Mouse (Mus musculus): ENCODE results near the gene Ube2a. TPM values are rescaled to one million over a fixed set of nuclear protein-coding genes. Genes with fewer than 3 reads are reported as not detected.

Ube2a gene
- polyA plus RNA-seq, 1 experiment = 72.7 TPM

GRCm38 (mm10) chrX:36929694-36930093 lies 56.0 kb downstream of the Ube2a start:
- H3K4me3 ChIP-seq (ENCODE audit: insufficient read depth, low read length) = no peak overlapping the region
- H3K4me1 ChIP-seq (ENCODE audit: control insufficient read depth, insufficient read depth, low read length) = peaks cover 11% of the 10 kb centered on the region
- no peak overlapping the region for H3K27ac ChIP-seq (ENCODE audit: insufficient read depth, low read depth, low read length)
- TF ChIP-seq POLR2A (IDR thresholded peaks at IDR 0.05; ENCODE audit: borderline replicate concordance, low read depth, low read length) (no peak), CTCF (IDR thresholded peaks at IDR 0.05; ENCODE audit: low read depth, low read length) (no peak)

GRCm38 (mm10) chrX:36930574-36930973 lies 56.9 kb downstream of the Ube2a start:
- peaks cover 11% of the 10 kb centered on the region for H3K4me1 ChIP-seq (ENCODE audit: control insufficient read depth, insufficient read depth, low read length)
- no peak for TF ChIP-seq CTCF (IDR thresholded peaks at IDR 0.05; ENCODE audit: low read depth, low read length)
- TF ChIP-seq POLR2A (IDR thresholded peaks at IDR 0.05; ENCODE audit: borderline replicate concordance, low read depth, low read length) = no peak
- H3K27ac ChIP-seq (ENCODE audit: insufficient read depth, low read depth, low read length) = no peak overlapping the region
- no peak overlapping the region for H3K4me3 ChIP-seq (ENCODE audit: insufficient read depth, low read length)

Other genes with a start within 250 kb of the Ube2a start
- 1.1 and 2.1 TPM in 2 replicates for gene Akap17b, start 228.5 kb upstream of the Ube2a start, polyA plus RNA-seq (2012; ENCODE audit: insufficient read depth, insufficient read length, missing spikeins)
- 5.8 and 6.4 TPM in 2 replicates for gene Slc25a43, start 130.2 kb upstream of the Ube2a start, polyA plus RNA-seq (2012; ENCODE audit: insufficient read depth, insufficient read length, missing spikeins)
- 259 and 263 TPM in 2 replicates for gene Slc25a5, start 78.2 kb upstream of the Ube2a start, polyA plus RNA-seq (2012; ENCODE audit: insufficient read depth, insufficient read length, missing spikeins)
- gene C330007P06Rik, start 211 bp downstream of the Ube2a start, polyA plus RNA-seq (2012; ENCODE audit: insufficient read depth, insufficient read length, missing spikeins) = 38.2 and 42.6 TPM in 2 replicates
- gene Nkrf, start 29.0 kb downstream of the Ube2a start, polyA plus RNA-seq (2012; ENCODE audit: insufficient read depth, insufficient read length, missing spikeins) = 1.9 and 3.2 TPM in 2 replicates
- 10.2 and 10.5 TPM in 2 replicates for gene Sept6, start 117.9 kb downstream of the Ube2a start, polyA plus RNA-seq (2012; ENCODE audit: insufficient read depth, insufficient read length, missing spikeins)
- not detected in 2 replicates for gene Sowahd, start 174.9 kb downstream of the Ube2a start, polyA plus RNA-seq (2012; ENCODE audit: insufficient read depth, insufficient read length, missing spikeins)
- 1,242 and 1,471 TPM in 2 replicates for gene Rpl39, start 211.5 kb downstream of the Ube2a start, polyA plus RNA-seq (2012; ENCODE audit: insufficient read depth, insufficient read length, missing spikeins)
- gene Upf3b, start 236.4 kb downstream of the Ube2a start, polyA plus RNA-seq (2012; ENCODE audit: insufficient read depth, insufficient read length, missing spikeins) = 27.6 and 35.0 TPM in 2 replicates

Measured in bone marrow macrophage, adult 2 months (primary cell).